Mouse (Mus musculus) myocyte (in vitro differentiated cells): ENCODE data around the gene Dgkg.

Experiments used
- CEBPB ChIP-seq: IDR thresholded peaks from 2 replicates; pipeline ENCODE4 v1.6.1; 2011; ENCODE audit warnings: mild to moderate bottlenecking, moderate library complexity; ENCODE audit not compliant: poor library complexity, insufficient read depth, severe bottlenecking
- E2F4 ChIP-seq: IDR thresholded peaks from one replicate; pipeline ENCODE4 v1.6.1; 2011; ENCODE audit warnings: mild to moderate bottlenecking, control low read depth, moderate library complexity; ENCODE audit not compliant: insufficient read depth
- MAX ChIP-seq: IDR thresholded peaks from one replicate; pipeline ENCODE4 v1.6.1; 2011; ENCODE audit warnings: low read depth, mild to moderate bottlenecking, control low read depth
- MYOD1 ChIP-seq, 3 experiments: IDR thresholded peaks; one replicate each; pipeline ENCODE4 v1.6.1; 2011; ENCODE audit warnings: control low read depth in 2 of 3, low read depth in 2 of 3, mild to moderate bottlenecking in 2 of 3, moderate library complexity in 1 of 3; ENCODE audit not compliant: insufficient read length in 2 of 3, control insufficient read depth in 1 of 3
- MYOG ChIP-seq, 3 experiments: IDR thresholded peaks; one replicate each; pipeline ENCODE4 v1.6.1; 2011; ENCODE audit warnings: control low read depth in 2 of 3, low read depth in 2 of 3, mild to moderate bottlenecking in 2 of 3; ENCODE audit not compliant: insufficient read length in 2 of 3, control insufficient read depth in 1 of 3, insufficient read depth in 1 of 3
- POLR2A ChIP-seq: IDR thresholded peaks from one replicate; pipeline ENCODE4 v1.6.1; 2011; ENCODE audit warnings: low read depth, mild to moderate bottlenecking, control low read depth, moderate library complexity; ENCODE audit not compliant: insufficient read length
- POLR2AphosphoS2 ChIP-seq: IDR thresholded peaks from one replicate; pipeline ENCODE4 v1.6.1; 2011; ENCODE audit warnings: low read depth, control low read depth; ENCODE audit not compliant: insufficient read length
- SRF ChIP-seq: IDR thresholded peaks from one replicate; pipeline ENCODE4 v1.6.1; 2011; ENCODE audit warnings: low read depth; ENCODE audit not compliant: control insufficient read depth, insufficient read length
- TCF3 ChIP-seq: IDR thresholded peaks from one replicate; pipeline ENCODE4 v1.6.1; 2011; ENCODE audit warnings: low read depth, control low read depth; ENCODE audit not compliant: insufficient read length
- USF1 ChIP-seq: IDR thresholded peaks from one replicate; pipeline ENCODE4 v1.6.1; 2011; ENCODE audit warnings: low read depth, mild to moderate bottlenecking, control low read depth, moderate library complexity

- no peak for TF ChIP-seq MYOD1 (IDR thresholded peaks at IDR 0.05; ENCODE audit: control insufficient read depth in 1 of 3, insufficient read length in 2 of 3, low read depth in 2 of 3)
- TF ChIP-seq POLR2A = no peak
- TF ChIP-seq USF1 = no peak
- TF ChIP-seq E2F4 = no peak
- TF ChIP-seq SRF = no peak
- no peak for TF ChIP-seq MYOG (IDR thresholded peaks at IDR 0.05; ENCODE audit: control insufficient read depth in 1 of 3, insufficient read depth in 1 of 3, insufficient read length in 2 of 3, low read depth in 2 of 3)
- TF ChIP-seq POLR2AphosphoS2 = no peak
- TF ChIP-seq TCF3 = no peak
- TF ChIP-seq MAX = no peak
- TF ChIP-seq CEBPB = no peak
Observed at GRCm38 (mm10) chr16:22582173-22582929, 74.7 kb downstream of the Dgkg start.
